Mouse (Mus musculus) hematopoietic stem cell, adult 5-6 weeks (primary cell): ENCODE data around the gene Gm6871. TPM values are rescaled to one million over a fixed set of nuclear protein-coding genes. Genes with fewer than 3 reads are reported as not detected.
A peak's percentile ranks its signal among the peaks of the same experiment; 100 is the strongest.
"Not testable (repeated sequence)": the region's sequence is repeated elsewhere in the genome, so short reads cannot be mapped to it uniquely, and the experiment has no call there.

Source experiments
- ATAC-seq, 2 experiments: fragments of 125-278 bp in 1 of 2; replicated peaks in 1 of 2; 2 replicates each; pipeline ENCODE4 v1.8.0; 2016 to 2017; ENCODE audit warnings: inconsistent platforms in 2 of 2, mild to moderate bottlenecking in 2 of 2, moderate number of reproducible peaks in 2 of 2, low read depth in 1 of 2, moderate TSS enrichment in 1 of 2; ENCODE audit not compliant: low FRiP score in 2 of 2, poor library complexity in 2 of 2, severe bottlenecking in 2 of 2, insufficient read depth in 1 of 2, low TSS enrichment in 1 of 2
- total RNA-seq: library from RNA; stranded (forward); fragments of 172-1452, 232-1000 nt; gene quantifications from 2 replicates; pipeline ENCODE4 v1.2.3, GENCODE M21; 2017

Gm6871 gene
- not detected in 2 replicates for total RNA-seq

GRCm38 (mm10) chr7:41573562-41573961 lies at the start of gene Gm6871:
Gene Gm6871, minus strand, starts transcription at chr7:41573662.
- ATAC-seq, result not testable (repeated sequence)

DNA sequence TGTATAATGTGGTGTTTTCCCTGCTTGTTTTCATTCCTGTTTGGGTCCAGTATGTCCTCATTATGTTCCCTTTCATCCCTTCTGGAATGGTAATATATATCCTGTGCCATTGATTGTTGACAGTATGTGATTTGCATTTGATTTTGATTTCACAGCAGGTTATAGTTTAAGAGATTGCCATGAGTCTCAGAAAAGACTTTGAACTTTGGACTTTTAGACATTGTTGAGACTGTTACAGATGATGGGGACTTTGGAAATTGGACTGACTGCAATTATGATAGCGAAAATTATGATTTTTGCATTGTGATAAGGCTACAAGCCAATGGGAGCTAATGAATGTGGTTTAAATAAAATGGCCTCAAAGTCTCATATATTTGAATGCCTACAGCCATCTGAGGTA lies 42.8 kb upstream of the Gm6871 start:
- ATAC-seq, result not testable (repeated sequence)

DNA sequence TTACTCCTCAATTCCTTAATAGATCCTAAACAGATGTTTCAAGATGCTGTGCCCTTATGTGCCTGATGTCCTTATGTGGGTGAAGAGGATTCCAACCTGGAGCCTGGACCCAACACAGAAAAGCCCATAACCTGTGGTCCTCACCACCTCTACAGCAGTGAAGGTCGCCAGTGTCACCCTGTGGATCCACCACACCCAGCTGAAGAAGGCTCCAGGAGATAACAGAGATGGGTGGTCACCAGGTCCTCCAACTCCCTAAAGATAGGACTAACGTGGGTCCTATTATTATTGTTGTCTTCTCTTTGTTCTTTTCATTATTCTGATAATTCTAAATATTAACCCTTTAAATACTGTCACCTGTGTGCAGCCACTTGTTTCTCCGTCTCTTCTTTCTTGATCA lies 38.2 kb upstream of the Gm6871 start:
- no peak for ATAC-seq

DNA sequence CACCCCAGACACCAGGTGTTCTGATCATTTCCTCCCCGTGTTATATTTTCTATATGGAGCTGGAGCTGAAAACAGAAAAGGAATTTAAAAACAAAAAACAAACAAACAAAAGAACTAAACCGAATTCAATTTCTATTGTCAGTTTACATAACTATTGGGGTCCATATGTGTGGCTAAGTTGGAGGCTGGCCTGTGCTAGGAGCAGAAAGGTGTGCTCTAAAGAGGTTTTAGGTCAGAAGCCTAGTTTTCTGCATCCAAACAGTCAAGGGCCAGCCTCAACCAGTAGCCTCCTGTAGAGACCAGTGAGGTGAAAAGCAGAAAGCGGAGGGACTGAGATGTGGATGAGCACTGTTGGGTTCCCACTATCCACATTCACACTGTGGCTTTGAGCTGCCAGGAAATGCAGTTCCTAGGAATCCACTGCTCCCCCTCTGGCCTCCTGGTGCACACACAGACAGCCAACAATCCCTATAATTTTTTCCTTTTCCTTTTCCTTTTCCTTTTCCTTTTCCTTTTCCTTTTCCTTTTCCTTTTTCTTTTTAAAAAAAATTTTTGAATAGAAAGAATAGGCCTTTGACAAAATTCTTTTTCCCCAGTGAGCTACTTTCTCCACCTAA lies 26.6 kb upstream of the Gm6871 start:
- ATAC-seq, result no peak

DNA sequence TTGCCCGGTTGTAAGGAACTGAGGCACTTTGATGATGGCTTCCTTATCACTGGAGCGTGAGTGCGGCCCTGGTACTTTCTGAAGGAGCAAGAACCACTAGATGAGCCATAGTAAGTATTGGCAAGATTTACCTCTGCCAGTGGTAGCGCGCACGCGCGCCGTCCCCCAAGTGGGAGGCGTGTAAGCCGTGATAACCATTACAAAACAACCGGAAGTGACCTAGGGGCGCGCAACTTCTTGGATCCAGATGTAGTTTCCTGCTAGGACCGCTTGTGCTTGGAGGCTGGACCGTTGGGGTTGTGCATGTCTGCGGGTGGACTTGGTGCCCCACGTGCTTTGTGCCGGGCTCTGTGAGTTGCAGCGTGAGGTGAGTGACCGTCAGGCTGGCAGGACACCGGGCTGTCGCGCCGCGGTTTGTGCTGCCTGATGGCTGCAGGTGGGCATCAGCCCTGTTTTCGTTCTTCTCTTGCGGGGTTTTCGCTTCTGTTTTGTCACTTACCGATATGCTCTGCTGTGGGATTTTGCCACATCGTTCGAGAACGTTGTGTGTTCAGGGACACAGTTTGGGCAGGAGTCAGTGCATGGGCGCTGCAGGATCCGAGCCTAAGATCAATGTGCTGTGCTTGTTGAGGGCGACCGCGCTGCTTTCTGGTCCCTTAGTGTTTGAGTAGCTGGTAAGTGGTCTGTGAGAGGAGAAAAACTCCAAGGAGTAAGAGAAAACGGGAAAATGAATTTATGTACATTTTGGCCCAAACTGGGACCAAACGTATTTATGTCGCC lies 25.8 kb upstream of the Gm6871 start, which contains the start of gene 2610021A01Rik:
2610021A01Rik (plus strand) TSS at position 197 of the 780 bp plus-strand sequence.
- peak; percentile 99 for ATAC-seq

- ATAC-seq, result no peak
Observed at GRCm38 (mm10) chr7:41598615-41599014, 25.2 kb upstream of the Gm6871 start.

DNA sequence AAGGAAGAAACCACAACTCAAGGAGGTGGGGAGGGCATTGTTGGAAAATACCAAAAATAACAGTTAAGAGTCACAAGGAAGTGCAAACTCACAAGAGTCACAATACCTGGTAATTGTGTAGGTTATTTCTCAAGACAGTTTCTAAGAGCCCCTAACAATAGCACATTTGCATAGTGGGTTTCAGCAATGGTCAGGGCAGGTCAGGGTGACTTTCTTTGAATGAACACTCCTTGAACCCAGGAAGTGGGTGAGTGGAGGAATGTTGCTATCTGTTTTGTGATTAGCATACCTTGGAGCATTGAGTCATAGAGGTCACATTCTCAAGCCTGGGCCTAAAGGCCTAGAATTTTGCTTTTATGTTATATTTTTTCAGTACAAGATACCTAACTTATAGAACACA lies 14.4 kb upstream of the Gm6871 start:
- ATAC-seq, result not testable (repeated sequence)

DNA sequence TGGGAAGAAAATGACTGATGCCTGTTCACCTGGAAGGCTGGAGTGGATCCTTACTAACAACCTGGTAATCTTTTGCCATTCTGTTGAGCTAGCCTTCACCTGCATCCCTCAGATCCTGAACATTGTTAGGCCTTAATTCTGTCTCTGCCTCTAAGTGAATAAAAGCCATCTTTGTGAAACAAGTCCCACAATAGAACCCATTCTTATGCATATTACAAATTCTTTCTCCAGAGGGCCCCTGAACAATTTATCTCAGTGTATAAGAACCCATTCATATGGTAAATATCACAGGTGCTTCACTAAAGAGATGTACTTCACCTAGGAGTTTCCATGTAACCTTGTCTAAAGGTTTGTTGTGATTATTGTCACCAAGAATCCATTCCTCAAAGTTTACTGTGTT lies 8.6 kb upstream of the Gm6871 start:
- no peak for ATAC-seq

GRCm38 (mm10) chr7:41577956-41578355 lies 4.5 kb upstream of the Gm6871 start:
- no peak for ATAC-seq

GRCm38 (mm10) chr7:41560681-41561080 lies 12.8 kb downstream of the Gm6871 start:
- no peak for ATAC-seq

- ATAC-seq, result no peak
Observed at GRCm38 (mm10) chr7:41512672-41513071, 60.8 kb downstream of the Gm6871 start.

- no peak for ATAC-seq
Observed at GRCm38 (mm10) chr7:41512207-41512606, 61.3 kb downstream of the Gm6871 start.

GRCm38 (mm10) chr7:41502402-41502801 lies 71.1 kb downstream of the Gm6871 start:
- ATAC-seq, result no peak

GRCm38 (mm10) chr7:41500151-41500934 lies 73.1 kb downstream of the Gm6871 start:
- peak; percentile 35 to 44; a peak in 3 of 4 replicates for ATAC-seq

DNA sequence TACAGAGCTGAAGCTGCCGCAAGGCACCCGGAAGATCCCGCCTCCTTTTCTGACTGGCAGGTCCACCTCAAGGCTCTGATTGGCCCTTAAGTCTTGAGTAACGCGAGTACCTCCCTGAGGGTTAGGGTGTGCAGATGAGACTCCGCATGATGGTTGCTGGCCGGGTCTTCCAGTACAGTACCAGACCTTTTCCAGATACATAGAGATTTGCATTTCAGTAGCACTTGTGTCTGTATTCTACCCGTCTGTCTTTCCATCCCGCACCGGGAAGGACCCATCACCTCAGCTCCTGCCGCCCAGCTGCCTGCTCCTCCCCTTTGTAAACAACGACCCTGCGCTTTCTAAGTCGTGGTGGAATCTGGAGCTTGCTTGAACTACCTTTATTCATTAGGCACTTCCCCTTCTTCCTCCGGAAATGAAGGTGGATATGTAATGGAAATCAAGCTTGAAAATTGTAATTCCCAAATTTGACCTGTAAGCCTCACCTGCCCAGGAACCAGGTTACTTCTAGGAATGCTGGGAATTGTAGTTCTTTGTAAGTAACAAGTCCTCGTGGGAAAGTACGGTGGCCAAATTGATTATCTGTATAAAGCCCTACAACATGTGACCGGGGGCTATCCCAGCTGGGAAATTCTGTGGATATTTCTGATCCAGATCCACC lies 73.9 kb downstream of the Gm6871 start, which contains the start of the genes Gm20449 and AW146154:
Gm20449 (minus strand) TSS at position 29 of the 661 bp plus-strand sequence.
AW146154 (minus strand) TSS at position 502 of the 661 bp plus-strand sequence.
- peak; percentile 97 to 98 for ATAC-seq

GRCm38 (mm10) chr7:41499018-41499388 lies 74.5 kb downstream of the Gm6871 start:
- peak; percentile 63 to 73 for ATAC-seq

- ATAC-seq, result not testable (repeated sequence)
Observed at GRCm38 (mm10) chr7:41498464-41498863, 75.0 kb downstream of the Gm6871 start.
